Mouse (Mus musculus): ENCODE data around the gene Nav2.

DNA sequence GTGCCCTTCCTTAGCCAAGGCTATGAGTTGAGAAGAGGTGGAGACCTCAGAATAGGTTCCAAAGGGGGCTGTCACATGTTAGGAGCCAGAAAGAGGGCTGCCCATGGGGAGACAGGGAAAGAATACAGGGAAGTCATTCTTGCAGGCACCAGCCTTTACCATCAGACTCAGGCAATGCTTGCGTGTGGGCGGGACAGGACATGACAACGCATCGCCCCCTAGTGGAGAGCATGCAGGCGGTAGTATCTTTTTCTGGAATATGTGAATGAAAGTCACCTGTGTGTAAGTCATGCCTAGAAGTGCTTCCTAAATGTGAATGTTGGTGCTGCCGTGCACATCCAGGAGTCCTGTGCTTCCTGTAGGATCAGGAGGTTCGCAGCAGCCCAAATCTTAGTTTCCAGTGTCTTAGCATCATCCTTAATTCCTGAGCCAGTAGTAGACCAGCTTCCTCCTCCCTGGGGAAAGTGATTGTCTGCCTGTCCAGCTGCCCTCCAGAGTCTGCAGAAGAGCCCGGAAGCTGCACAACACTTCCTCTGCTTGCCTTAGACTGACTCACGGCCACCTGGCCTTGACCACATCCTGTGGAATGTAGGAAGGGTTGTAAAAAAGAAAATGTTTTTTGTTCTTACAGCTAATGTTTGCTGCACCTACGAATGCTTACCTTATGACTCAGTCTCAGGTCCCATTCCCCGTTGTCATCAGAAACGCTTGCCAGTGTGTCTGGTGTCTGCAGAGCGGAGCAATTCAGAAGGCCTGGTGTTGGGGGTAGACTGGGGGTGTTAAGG lies 692.9 kb downstream of the Nav2 start:
- TF ChIP-seq FLI1 (IDR thresholded peaks at IDR 0.05; ENCODE audit: low read length) = no peak
- TF ChIP-seq GATA1 (IDR thresholded peaks at IDR 0.05; ENCODE audit: borderline replicate concordance, low read length) = no peak
